Mouse (Mus musculus): ENCODE measurements around the gene Adgrv1.
A peak's percentile ranks its signal among the peaks of the same experiment; 100 is the strongest.

Gene Adgrv1

DNA sequence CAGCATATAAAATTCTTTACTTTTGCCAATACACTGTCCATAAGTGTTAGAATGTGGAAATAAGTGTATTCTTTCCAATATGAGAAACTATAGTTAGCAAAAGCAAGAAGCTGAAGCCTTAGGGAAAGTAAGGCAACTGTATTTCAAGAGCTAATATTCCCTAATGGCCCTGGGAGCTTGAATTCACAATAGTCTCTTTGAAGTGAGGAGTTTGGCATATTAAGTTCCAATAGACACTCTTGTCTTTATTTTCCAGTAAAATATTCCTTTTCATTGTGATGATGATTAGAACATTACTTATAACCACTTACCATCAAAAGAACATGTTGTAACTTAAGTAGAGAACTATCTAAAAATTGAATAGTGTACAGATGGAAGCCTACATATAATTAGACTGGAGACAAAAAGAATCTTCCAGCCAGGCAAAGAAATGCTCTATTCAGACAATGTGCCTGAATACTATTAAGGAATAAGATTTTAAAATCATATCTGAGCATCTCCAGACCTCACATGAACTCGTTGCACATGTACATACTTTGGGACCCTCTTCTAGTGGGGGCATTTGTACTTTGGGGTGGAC, 225.0 kb downstream of the Adgrv1 start:
- no peak for DNase-seq

DNA sequence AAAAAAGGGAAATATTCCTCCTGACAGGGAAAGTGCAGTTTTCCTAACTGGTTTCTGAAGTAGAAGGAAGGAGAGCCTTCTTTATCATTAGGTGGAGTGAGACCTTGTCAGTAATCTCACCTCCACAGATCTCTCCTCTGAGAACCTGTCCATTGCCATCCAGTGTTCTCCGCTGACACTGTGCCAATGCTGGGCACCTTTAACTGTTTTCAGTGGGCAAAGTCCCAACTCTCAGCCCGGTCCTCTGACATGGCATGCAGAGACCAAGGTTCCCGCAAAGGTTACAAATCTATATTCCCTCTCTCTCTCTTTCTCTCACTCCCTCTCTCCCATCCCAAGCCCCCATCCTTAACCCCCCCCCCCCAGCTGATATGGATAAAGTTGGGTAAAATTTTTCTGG, 230.1 kb downstream of the Adgrv1 start:
- peak; percentile 74 to 75 for DNase-seq

DNA sequence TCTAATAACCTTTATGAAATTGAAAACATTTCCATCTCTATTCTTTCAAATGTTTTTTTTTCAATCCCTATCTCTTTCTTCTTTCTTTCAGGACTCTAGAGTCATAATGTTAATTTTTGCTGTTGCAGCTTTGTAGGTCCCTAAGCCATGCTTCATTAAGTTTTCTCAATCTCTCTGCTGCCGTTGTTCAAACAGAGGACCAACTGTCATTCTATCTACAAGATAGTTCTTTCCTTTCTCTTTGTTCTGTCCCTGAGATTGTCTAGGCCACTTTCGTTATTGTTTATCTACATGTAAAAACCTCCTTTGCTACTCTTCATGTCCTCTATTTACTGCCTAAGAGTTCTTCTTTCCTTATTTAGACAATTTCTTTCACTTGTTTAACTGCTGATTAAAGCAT, 230.8 kb downstream of the Adgrv1 start:
- DNase-seq: no peak

DNA sequence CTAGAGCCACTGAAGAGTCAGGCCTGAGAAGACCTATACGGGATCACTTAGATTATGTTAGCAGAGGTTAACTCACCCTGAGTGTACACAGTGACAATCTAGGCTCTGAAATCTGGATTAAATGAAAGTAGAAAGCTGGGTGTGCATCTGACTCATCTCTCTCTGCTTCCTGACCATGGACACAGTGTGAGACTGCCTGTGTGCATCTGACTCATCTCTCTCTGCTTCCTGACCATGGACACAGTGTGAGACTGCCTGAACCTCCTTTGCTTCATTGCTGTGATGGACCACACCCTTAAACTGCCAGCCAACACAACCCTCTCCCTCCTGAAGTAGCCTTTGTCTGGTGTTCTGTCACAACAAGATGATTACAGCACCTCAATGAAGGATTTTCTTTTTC, 231.2 kb downstream of the Adgrv1 start:
- DNase-seq: no peak

DNA sequence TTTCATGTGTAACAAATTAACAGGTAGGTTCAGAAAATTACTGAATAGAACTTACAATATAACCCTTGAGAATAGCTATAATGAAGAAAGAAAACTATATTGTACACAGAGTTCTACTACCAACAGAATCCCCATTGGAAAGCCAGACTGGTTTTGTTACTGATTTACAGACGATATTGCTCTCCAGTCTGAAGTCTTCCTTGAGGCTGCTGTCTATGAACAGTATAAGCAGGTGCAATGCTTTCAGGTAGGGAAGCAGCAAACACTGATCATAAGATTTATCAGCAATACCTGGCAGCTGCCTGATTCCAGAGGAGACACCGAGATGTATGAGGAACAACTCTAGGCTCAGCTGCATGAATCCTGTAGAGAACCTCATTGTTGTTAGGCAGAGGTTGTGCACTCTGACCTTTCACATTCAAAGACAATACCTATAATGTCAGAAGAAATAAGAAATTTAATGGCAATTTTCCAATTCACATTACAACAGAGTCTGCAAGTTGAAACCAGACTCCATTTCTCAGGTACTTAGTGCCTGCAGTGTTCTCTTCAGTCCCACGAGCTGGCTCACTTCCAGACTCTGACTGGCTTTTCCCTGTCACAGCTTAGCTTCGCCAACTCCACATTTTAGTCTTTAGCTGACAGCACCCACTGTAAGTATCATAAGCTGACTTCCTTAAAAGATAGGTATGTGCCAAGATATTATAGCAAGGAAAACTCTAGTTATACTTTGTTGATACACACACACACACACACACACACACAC, 247.2 kb downstream of the Adgrv1 start:
- DNase-seq: peak; percentile 52 to 64

DNA sequence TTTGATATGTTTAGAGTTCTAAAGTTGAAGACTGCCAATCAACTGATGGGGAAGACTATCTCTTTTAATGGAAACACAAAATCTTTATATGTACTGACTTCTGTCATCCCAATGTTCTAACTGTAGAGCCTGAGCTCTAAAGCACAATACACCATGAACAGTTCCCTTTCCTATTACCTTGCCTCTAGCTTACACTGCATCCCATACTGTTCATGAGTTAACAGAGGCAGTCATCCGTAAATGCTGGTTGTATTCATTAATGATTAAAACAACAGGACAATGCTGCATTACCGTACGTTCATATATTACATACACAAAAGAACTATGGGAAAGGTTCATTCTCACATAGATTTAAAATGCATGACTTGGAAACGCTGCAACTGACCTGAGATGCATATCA, 251.1 kb downstream of the Adgrv1 start:
- no peak for DNase-seq

DNA sequence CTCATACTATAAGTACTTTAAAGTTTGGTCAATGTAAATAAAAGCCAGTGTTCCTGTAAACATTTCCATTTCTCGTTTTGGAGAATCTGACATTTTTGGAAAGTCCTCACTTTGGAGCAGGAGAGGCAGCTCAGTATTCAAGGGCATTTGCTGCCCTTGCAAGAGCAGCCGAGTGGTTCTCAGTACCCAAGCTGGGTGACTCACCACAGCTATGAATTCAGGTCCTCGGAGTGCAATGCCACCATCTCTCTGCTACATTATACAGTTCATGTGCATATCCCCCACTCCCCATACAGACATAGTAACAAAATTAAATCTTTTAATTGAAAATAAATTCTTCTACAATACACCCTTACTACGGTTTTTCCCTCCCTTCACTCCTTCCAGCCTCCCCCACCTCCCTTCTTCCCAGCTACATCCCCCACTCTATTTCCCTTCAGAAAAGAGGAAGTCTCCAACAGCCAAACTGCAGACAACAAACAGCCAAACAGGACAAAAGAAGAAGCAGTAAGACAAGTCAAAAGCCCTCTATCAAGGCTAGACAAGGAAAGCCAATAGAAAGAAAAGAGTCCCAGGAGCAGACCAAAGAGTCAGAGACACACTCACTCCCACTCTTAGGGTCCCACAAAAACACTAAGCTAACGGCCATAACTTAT, 262.0 kb downstream of the Adgrv1 start:
- no peak for DNase-seq

DNA sequence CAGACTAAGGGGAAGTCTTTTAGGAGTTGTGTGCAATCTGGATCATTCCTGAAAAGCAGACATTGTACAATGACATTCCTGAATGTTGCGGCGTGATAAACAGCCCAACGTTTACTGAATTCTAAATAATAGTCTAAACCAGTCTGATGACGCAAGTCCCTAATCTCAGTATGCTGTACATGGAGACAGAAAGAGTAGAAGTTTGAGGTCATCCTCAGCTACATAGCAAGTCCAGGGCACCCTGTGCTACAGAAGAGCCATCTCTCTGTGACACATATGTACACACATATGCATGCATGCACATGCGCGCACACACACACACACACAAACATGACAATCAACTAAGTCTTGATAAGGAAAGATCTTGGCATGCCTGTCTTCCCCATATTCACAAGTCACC, 262.8 kb downstream of the Adgrv1 start:
- no peak for DNase-seq

DNA sequence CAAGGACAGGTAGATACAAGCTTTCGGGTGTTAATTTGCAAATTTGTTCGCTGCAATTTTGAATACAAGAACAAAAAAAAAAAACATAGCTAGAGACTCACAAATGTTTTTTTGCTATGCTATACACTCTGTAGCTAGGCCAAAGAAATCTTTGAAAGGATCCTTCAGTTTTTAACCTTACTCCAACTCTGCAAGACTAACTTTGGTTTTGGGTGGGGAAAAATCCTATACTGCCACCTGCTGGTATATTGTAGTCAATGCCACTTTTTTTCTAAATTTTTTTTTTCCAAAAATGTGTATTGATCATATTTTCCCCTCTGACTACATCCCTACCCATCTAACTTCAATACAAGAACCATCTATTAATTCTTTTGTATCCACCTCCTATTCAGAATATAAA, 263.4 kb downstream of the Adgrv1 start:
- peak; percentile 7 to 43 for DNase-seq

DNA sequence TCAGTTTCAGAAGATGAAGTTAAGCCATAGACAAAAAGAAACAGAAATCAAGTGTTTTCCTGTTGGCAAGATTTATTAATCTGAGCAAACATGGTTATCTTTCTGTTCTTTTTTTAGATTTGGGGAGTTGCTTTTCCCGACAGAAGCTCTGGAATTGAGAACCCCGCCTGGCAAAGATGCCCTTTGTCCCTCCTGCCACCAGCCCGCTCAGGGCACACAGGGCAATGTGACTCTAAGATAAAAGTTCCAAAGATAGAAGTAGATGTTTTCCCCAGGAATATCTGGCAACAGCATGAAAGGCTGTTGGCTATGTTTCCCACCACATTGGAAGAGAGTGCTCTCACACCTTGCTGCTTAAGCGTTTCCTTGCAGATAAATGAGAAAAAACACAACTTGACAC, 264.0 kb downstream of the Adgrv1 start:
- DNase-seq: no peak

DNA sequence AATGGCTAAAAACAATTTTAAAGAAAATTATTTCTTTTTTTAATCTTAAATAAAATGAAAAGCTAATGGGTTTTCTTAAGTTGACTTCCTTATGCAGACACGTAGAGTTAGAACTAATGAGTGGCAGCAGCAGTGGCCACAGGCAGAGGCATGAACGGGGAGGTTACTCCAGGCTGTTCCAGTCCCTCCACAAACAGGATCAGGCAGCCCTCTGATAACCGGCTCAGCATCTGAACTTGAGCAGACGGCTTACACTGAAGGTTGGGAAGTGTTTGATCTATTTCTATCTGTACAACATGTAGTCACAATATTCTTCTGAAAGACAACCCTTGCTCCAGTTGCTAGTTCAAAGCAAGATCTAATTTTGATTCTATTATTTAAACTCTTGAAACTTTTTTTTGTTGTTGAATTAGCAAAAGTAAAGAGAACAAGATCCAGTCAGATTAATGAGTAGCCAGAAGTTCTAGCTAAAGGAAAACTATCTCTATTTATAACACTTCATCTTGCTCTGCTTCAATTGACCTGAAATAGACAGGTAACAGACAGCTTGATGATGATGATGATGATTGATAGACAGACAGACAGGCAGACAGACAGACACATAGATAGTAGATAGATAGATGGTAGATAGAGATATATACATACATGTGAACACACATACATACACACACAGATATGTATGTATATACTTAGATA, 265.1 kb downstream of the Adgrv1 start:
- DNase-seq: no peak

DNA sequence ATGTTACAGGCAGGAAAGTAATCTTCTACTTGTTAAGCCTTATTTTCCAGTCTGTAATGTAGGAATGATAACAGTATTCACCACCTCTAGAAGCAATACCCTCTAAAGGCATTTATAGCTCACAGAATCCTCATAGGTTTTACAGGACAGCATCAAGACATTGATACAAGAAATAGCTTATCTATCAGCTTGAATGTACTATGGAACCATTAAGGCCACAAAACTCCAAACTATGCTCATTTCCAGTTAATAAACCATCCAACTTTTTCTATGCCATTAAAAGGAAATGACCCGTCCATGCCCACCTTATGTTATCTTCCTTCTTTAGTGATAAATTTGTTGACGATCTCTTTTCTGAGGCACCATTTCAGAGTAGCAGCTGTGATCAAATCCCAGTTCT, 272.6 kb downstream of the Adgrv1 start:
- DNase-seq: no peak

DNA sequence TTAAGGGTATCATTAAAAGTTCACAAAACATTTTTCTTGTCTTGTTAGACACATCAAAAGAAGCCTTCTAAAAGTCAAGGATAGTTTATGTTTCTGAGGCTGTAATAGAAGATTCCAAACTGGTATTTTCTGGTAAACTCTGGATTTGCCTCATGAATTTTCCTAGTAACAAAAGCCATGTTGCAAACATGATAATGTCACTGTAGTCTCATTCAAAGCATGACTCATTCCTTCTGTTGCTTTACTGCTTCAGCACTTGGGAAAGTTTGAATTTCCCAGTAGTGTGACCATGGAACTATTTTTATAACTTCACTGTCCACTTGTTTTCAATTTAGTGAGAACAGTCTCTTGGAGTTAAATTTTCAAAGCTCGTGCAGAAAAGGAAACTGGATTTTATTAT, 274.2 kb downstream of the Adgrv1 start:
- no peak for DNase-seq

DNA sequence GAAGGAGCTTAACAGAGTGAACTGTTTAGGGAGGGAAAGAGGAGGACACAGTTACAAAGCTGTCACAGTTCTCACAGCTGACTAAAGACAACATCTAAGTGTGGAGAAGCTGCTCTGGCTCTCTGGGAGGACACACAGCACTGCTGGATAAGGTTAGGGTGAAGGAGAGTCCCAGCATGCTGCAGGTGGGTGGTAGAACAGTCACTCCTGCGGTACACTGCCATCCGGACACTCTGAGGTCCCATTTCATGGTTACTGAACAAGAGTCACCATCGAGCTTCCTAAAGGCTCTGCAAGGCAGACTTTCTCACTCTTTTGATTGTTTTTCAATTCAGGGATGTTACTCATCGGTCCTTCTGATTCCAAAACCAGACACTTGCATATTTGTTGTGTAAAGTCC, 274.6 kb downstream of the Adgrv1 start:
- DNase-seq: no peak

DNA sequence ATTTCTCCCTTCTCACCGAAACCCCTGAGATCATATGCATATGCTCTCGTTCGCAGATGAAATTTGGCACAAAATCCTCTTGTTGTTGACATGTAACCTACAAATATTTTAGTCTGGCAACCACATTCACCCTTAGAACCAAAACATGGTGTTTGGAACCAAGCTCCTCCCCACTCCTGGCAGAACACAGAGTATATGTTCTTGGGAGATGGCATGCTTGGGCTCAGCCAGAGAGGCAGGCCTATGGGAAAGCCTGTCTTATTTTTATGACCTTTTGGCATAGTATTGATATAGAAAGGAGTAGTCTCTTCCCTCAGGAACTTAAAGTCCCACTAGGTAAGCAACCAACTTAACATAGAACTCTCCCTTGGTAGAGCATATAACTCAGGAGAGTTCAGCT, 275.7 kb downstream of the Adgrv1 start:
- DNase-seq: no peak

DNA sequence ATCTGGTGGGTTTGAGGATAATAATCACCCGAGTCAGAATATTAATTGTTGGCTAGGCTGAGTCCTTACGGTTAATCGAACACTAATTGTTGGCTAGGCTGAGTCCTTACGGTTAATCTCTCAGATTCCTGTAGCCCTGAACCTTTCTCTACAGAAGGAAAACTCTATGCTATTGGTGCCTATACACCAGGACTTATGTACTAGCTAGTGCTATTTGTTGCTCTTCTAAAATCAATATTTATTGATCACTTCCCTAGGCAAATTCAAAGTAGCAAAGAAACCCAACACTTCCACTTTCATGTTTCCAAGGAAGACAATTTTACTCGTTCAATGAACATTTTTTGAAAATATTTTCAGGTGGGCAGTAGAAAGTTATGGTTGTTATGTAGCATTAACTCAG, 278.4 kb downstream of the Adgrv1 start:
- no peak for DNase-seq

DNA sequence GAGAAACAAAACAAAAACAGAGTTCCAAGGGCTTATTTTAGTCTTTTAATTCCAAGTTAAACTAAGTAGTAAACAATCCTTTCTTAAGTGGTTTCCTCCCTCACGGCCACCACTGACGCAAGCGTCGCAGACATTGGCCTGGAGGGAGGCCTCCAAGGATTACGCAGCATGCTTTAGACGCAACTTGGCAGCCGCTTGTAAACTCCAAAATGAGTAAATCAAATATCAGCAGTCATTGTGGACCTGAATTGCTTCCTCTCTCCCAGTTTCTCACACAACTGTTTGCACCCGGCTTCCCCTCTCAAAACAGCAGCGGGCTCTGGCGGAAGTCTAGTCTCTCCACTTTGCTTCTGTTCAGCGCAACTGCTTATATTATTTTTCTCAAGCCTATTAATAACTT, 280.7 kb downstream of the Adgrv1 start:
- peak in 1 of 2 experiments; percentile 6 for DNase-seq

DNA sequence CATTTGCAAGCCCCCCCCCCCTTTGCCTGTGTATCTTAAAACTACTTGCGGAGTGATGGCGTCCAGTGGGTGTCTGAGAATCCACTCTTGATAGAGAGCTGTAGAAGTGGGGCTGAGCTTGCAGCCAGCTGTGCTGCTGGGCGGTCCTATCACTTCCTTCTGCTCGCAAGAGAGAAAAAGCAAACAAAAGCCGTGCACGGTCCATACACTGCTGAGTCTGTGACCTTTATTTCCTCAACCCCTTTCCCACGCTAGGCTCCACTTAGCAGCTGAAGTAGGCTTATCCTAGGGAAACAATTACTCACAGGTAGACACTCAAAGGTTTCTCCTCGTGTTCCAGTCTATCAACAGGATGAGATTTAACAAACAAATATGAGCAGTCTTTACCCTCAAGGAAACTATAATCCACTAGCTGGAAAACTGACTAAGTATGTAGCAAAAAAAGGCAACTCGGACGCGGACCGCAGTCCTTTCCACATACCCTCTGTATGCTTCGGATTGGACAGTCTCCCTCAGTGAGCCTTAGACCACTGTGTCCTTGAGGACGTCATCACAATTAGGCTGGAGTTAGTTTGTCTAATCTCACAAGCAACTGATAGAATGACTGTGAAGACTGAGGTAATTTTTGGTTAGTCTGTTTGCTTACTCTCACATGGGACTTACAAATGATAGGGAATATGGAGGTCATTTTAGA, 281.3 kb downstream of the Adgrv1 start:
- DNase-seq: no peak

DNA sequence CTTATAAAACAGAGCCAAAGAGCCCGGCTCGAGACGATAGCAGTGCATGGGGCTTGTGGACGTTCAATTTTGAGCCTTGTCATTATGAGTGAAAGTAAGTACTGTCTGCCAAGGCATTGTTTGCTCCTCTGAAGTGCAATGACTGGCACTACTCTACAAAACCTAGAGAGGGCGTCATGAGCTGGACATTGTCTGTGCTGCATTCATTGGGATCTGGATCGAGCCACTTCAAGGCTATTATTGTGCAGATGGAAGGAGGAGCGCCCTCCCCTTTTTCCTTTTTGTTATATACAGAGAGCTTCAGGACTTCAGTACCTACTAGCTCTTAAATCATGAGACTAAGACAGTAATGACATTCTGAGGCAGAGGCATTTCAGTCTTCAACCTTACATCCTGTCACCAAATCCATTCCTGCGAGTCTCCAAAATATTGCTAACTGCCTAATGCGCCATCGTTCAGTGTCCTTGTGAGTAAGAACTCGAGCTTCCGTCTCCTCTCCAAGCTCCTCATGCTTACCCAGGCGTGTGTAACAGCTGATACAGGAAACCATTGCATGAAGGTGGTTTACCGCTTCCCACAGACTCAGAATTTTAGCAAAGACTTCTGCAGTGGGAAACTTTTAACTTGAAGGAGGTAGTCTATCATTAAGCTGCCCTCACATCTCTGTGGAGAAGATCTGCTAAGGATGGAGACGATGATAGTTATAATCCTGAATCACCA, 285.5 kb downstream of the Adgrv1 start:
- DNase-seq: no peak

DNA sequence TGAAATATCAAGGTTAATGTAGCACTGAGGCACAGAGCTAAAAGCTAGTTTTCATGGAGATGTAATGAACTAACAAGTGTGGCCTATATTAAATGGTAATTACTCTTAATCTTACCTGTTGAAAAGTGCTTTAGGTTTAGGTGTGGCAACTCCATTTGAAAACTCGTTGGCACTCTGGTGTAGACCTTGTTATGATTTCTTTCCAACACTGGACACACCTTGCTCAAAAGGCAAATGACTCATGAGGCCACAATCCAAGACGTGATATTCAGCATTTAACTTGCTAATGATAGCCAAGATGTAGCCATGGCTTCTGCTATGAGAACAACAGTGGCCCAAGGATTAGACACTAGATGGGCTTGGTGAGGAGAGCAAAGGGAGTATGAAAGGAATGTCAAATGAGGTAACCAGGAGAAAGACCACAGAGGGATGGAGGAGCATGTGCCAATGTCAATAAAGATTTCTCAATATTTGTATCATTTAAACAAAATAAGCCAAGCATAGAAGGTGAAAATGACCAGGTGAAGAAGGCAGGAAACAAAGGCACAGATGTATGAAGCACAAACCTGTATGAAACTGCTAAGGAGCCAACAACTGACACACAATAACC, 289.9 kb downstream of the Adgrv1 start:
- no peak for DNase-seq

DNA sequence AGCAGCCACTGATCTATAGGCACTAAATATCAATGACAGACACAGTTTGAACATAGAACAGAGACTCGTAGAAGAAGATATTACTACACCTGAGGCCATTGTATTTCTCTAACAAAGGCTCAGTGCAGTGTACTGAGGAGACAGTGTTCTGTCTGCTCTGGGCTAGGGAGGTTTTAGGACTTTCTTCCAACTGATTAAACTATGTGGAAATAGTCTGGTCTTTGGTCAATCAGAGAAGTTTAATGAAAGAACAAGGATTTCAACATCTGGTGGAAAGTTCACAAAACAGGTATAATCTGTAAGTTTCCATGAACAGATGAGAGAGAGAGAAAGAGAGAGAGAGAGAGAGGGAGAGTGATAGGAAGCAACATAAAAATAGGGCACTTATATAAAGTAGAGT, 297.7 kb downstream of the Adgrv1 start:
- DNase-seq: no peak

DNA sequence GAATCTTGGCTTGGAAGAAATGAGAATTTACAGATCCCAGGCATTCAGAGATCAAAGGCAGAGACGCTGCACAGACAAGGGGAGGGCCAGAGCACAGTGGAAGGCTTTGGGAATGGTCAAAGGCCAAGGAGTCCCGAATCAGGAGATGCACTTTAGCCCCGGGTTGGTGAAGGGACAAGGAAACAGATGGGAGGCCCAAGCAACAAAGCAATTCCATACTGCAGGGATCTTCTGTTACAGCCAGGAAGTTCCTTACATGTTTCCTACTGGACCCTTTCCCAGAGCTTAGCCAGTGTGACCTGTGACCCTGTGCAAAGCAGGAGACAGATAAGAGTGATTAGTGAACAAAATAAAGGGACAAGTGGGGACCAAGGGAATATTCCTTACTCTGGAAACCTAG, 300.9 kb downstream of the Adgrv1 start:
- no peak for DNase-seq

All from cerebellum, postnatal 10 days (tissue).